Mouse (Mus musculus): ENCODE results near the gene Socs4.

The Socs4 gene

GRCm38 (mm10) chr14:47341811-47342291 lies 65.1 kb downstream of the Socs4 start:
- no peak for DNase-seq (ENCODE audit: low spot score)
